Mouse (Mus musculus) spleen, adult 2 months (tissue): ENCODE data around the gene Pkdcc.

Experiments used
- CTCF ChIP-seq: fragments of 200-500 bp; IDR thresholded peaks from 2 replicates; pipeline ENCODE4 v1.5.1; 2011; ENCODE audit warnings: mild to moderate bottlenecking, inconsistent platforms; ENCODE audit not compliant: insufficient read depth, insufficient read length, insufficient replicate concordance; ENCODE audit errors: extremely low read depth
- POLR2A ChIP-seq: fragments of 200-500 bp; IDR thresholded peaks from 2 replicates; pipeline ENCODE4 v1.6.1; 2011; ENCODE audit warnings: low read depth, low read length, inconsistent platforms

- TF ChIP-seq CTCF (no peak), POLR2A (no peak)
These were observed 38.1 kb downstream of the Pkdcc start for GRCm38 (mm10) chr17:83253051-83253649.
